Mouse (Mus musculus) midbrain, embryonic 16.5 days (tissue): ENCODE results near the gene S1pr4. TPM values are rescaled to one million over a fixed set of nuclear protein-coding genes. Genes with fewer than 3 reads are reported as not detected.
A peak's percentile ranks its signal among the peaks of the same experiment; 100 is the strongest.

Experiments used
- ATAC-seq: fragments of 200-750 bp; cut with Nextera tagmentation; 2 replicates; pipeline ENCODE4 v1.8.0; 2017; ENCODE audit warnings: moderate TSS enrichment
- H3K27ac ChIP-seq: fragments of 300-500 bp; sonication (generic); 2 replicates; pipeline ENCODE4 v1.5.1; 2014; ENCODE audit warnings: mild to moderate bottlenecking, low read length, mixed read lengths
- H3K27me3 ChIP-seq: fragments of 300-500 bp; sonication (generic); 2 replicates; pipeline ENCODE4 v1.6.1; 2014; ENCODE audit warnings: low read depth, low read length, mixed read lengths; ENCODE audit not compliant: control insufficient read depth, insufficient read depth
- H3K36me3 ChIP-seq: fragments of 300-500 bp; sonication (generic); 2 replicates; pipeline ENCODE4 v1.6.1; 2014; ENCODE audit warnings: mild to moderate bottlenecking, low read length, moderate library complexity, mixed read lengths; ENCODE audit not compliant: control insufficient read depth, insufficient read depth
- H3K4me1 ChIP-seq: fragments of 300-500 bp; sonication (generic); 2 replicates; pipeline ENCODE4 v1.6.1; 2014; ENCODE audit warnings: mild to moderate bottlenecking, low read length, mixed read lengths; ENCODE audit not compliant: control insufficient read depth, insufficient read depth
- H3K4me2 ChIP-seq: fragments of 300-500 bp; sonication (generic); 2 replicates; pipeline ENCODE4 v1.6.1; 2014; ENCODE audit warnings: mild to moderate bottlenecking, low read length, mixed read lengths
- H3K4me3 ChIP-seq: fragments of 300-500 bp; sonication (generic); 2 replicates; pipeline ENCODE4 v1.5.1; 2014; ENCODE audit warnings: low read depth, mild to moderate bottlenecking, low read length, moderate library complexity, mixed read lengths
- H3K9ac ChIP-seq: fragments of 300-500 bp; sonication (generic); 2 replicates; pipeline ENCODE4 v1.6.1; 2014; ENCODE audit warnings: low read depth, low read length, mixed read lengths
- H3K9me3 ChIP-seq: fragments of 300-500 bp; sonication (generic); replicated peaks from 2 replicates; pipeline ENCODE4 v1.6.1; 2014; ENCODE audit warnings: mild to moderate bottlenecking, low read length, mixed read lengths; ENCODE audit not compliant: control insufficient read depth, poor library complexity, severe bottlenecking
- WGBS: fragments of 180-500 bp; shearing (Covaris S2); extraction: QIAGEN DNeasy Blood & Tissue Kit; methylation state at CpG from one replicate; pipeline ENCODE4 v1.1.7; 2014; 5-methylcytosine and 5-hydroxymethylcytosine counted together
- polyA plus RNA-seq: library from polyadenylated mRNA; unstranded; fragments of >200 nt; fragmentation: Nextera tagmentation; extraction: Ambion mirVana; gene quantifications from 2 replicates; pipeline ENCODE4 v1.2.1, GENCODE M21; 2015

The S1pr4 gene
- polyA plus RNA-seq, 1 experiment from 2014 or later, result 0.44 TPM

DNA sequence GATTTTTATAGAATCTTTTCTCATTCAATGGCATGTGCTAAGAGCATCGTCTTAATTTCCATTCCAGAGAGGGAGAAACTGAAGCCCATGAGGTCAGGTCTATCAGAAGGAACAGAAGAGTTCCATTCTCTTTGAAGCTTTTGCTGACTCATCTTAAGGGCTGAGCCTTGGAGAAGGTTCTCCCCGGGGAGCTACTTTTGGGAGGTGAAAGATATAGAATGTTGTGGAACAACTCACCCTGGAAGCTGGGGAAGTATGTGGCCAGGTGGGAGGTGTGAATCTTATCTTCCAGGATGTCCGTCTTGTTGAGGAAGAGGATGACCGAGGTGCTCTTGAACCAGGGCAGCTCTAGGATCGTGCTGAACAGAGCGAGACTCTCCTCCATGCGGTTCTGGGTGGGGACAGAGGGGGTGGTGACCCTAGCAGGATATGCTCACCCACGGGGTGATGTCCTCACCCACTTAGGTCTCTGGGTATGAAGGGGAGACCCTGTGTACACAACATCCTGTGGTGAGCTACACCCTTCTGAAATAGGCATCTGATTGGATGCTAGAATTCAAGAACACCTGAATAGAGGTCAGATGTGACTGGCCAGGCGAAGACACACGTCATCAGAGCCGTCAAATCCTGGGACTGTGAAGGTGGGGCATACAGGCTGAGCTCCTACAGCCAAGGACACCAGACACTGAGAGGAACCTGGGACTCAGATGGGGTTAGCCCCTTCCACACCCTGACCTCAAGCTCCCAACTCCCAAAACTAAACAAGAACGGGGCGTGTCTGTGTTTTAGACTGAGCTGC lies 8.0 kb upstream of the S1pr4 start:
- Histone ChIP-seq H3K9ac (no peak overlapping the region), H3K9me3 (no peaks in the 10 kb centered on the region), H3K27me3 (peaks cover 8% of the 10 kb centered on the region), H3K4me2 (no peak overlapping the region), H3K27ac (no peak overlapping the region), H3K36me3 (no peaks in the 10 kb centered on the region), H3K4me3 (no peak overlapping the region), H3K4me1 (no peaks in the 10 kb centered on the region)
- ATAC-seq, result no peak
- WGBS, result 72% methylated on average over 13 of the region's 13 CpGs

DNA sequence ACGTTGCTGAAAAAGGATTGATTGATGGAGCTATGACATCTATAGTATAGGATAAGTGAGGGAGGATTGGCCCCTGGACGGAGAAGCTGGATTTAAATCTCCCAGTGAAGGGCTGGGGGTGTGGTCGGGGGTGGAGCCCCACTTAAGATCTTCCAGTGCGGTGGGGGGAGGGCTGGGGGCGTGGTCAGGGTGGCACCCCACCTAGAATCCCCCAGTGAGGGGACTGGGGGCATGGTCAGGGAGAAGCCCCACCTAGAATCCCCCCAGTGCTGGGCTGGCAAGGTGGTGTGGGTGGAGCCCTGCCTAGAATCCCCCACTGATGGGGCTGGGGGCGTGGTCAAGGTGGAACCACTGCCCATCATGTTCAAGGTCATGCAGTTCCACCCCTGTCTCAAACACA lies 7.2 kb upstream of the S1pr4 start:
- no peak overlapping the region for H3K27ac ChIP-seq
- H3K36me3 ChIP-seq, result no peaks in the 10 kb centered on the region
- H3K9me3 ChIP-seq, result no peaks in the 10 kb centered on the region
- no peaks in the 10 kb centered on the region for H3K4me1 ChIP-seq
- H3K9ac ChIP-seq, result no peak overlapping the region
- no peak for ATAC-seq
- peaks cover 8% of the 10 kb centered on the region for H3K27me3 ChIP-seq
- WGBS, result 30% methylated on average over 6 of the region's 6 CpGs
- H3K4me3 ChIP-seq, result no peak overlapping the region
- H3K4me2 ChIP-seq, result no peak overlapping the region

DNA sequence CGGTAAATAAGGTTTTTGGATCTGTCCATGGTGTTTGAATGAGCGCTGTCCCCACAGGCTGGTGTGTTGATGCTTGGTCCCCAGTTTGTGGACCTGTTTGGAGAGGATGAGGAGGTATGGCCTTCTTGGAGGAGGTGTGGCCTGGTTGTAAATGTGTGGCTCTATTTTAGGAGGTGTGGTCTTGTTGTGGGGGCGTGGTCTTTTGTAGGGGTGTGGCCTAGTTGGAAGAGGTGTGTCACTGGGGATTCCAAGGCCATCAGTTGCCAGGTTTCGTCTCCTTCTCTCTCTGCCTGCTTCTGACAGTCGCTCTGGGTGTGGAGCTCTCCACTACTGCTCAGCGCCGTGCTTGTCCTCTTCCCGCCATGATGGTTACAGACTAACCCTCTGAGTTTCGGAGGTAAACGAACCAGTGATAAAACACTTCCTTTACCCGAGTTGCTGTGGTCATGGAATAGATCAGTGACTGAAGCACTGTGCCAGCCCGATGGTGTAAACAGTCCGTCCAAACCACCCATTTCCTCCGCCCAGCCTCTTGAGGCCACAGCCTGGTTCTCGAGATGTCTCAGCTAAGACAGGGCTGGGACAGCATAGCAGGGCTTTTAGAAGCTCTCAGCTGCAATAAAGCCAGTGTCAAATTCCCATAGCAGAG lies 5.2 kb upstream of the S1pr4 start:
- no peak for ATAC-seq
- H3K27ac ChIP-seq, result no peak overlapping the region
- no peaks in the 10 kb centered on the region for H3K4me1 ChIP-seq
- H3K9me3 ChIP-seq, result no peaks in the 10 kb centered on the region
- no peak overlapping the region for H3K4me2 ChIP-seq
- H3K4me3 ChIP-seq, result no peak overlapping the region
- H3K36me3 ChIP-seq, result no peaks in the 10 kb centered on the region
- no peak overlapping the region for H3K9ac ChIP-seq
- 84% methylated on average over 12 of the region's 15 CpGs for WGBS
- peaks cover 8% of the 10 kb centered on the region; the same call in 1 of the 2 replicates for H3K27me3 ChIP-seq

DNA sequence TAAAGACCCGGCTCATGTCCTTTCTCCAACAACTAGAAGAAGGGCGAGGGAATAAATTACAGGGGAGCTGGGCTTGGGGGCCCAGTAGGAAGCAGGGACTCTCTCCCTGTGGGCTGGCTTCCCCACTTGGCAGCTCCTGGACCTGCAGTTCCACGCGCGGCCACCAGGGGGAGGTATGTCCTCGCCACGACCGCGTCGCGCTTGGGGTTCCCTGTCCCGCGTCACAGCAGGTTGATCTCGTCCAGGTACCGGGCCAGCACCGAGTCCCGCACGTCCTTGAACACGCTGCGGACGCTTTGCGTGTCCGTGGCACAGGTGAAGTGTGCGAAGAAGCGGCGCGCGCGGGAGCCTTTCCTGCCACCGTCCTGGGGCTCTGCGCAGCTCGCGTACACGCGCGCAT lies 2.7 kb upstream of the S1pr4 start:
- peak overlapping the region; percentile 43 for H3K4me3 ChIP-seq
- H3K36me3 ChIP-seq, result no peaks in the 10 kb centered on the region

DNA sequence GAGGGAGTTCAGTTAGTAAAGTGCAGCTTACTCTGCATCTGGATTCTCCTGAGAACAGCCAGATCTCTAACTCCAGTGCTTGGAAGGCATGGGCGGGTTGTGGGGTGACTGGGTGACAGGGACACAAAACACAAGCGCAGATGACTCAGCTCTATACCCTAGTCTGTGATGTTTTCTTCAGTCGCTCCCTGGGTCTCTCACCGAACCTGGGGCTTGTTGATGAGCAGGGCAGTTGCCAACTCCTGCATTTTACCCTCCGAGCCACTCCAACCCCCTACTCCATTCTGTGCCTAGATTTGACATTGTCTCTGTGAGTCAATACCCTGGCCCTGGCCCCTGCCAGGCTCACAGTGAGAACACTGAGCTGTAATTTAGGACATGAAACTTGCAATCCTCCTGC lies 1.9 kb upstream of the S1pr4 start:
- Histone ChIP-seq H3K4me2 (no peak overlapping the region), H3K4me1 (peaks cover 5% of the 10 kb centered on the region), H3K36me3 (no peaks in the 10 kb centered on the region), H3K4me3 (no peak overlapping the region), H3K9ac (no peak overlapping the region), H3K9me3 (no peaks in the 10 kb centered on the region), H3K27ac (no peak overlapping the region), H3K27me3 (peaks cover 8% of the 10 kb centered on the region; the same call in 1 of the 2 replicates)
- ATAC-seq, result no peak
- WGBS, result 83% methylated on average over 5 of the region's 5 CpGs

More for the DNA sequence above, 2.7 kb upstream of the S1pr4 start:
- Histone ChIP-seq H3K27ac (no peak overlapping the region), H3K4me2 (peak overlapping the region; percentile 69), H3K4me1 (no peaks in the 10 kb centered on the region; the same call in 1 of the 2 replicates), H3K27me3 (peaks cover 8% of the 10 kb centered on the region; the same call in 1 of the 2 replicates), H3K9ac (peak overlapping the region; percentile 53), H3K9me3 (no peaks in the 10 kb centered on the region)
- ATAC-seq, result 0 out of 2 replicates have a peak, but pooled peaks have one; percentile 33
- 9% methylated on average over 31 of the region's 36 CpGs for WGBS

DNA sequence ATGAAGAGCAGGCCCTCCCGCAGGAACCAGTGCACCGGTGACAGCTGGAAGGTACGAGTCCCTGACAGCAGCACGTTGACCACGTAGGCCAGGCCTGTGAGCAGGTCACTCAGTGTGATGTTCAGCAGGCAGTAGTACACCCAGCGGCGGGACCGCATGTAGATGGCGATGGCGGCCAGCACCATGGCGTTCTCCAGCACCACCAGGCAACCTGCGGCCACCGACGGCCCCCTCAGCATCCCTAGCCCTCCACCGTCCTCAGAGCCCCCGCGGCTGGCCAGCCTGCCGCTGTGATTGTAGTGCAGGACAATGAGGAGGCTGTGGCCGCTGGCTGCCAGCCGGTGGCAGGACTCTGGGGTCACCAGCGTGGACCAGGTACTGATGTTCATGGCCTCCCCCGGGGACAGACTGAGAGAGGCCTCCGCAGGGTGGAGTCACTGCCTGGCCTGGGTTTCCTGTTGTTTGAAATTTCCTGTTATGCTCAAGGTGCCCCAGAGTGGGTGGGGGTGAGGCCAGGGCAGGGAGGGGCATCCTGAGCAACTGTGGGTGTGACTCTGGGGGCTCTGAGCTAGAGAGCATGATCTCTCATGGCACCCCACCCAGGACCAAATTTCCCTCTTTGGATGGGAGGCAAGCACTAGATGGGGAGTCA lies 556 bp downstream of the S1pr4 start:
- ATAC-seq, result no peak
- Histone ChIP-seq H3K27ac (no peak overlapping the region), H3K9me3 (no peaks in the 10 kb centered on the region), H3K36me3 (no peaks in the 10 kb centered on the region), H3K9ac (no peak overlapping the region), H3K4me2 (no peak overlapping the region), H3K27me3 (peaks cover 8% of the 10 kb centered on the region; the same call in 1 of the 2 replicates), H3K4me1 (peaks cover 17% of the 10 kb centered on the region), H3K4me3 (no peak overlapping the region)
- WGBS, result 82% methylated on average over 23 of the region's 23 CpGs

DNA sequence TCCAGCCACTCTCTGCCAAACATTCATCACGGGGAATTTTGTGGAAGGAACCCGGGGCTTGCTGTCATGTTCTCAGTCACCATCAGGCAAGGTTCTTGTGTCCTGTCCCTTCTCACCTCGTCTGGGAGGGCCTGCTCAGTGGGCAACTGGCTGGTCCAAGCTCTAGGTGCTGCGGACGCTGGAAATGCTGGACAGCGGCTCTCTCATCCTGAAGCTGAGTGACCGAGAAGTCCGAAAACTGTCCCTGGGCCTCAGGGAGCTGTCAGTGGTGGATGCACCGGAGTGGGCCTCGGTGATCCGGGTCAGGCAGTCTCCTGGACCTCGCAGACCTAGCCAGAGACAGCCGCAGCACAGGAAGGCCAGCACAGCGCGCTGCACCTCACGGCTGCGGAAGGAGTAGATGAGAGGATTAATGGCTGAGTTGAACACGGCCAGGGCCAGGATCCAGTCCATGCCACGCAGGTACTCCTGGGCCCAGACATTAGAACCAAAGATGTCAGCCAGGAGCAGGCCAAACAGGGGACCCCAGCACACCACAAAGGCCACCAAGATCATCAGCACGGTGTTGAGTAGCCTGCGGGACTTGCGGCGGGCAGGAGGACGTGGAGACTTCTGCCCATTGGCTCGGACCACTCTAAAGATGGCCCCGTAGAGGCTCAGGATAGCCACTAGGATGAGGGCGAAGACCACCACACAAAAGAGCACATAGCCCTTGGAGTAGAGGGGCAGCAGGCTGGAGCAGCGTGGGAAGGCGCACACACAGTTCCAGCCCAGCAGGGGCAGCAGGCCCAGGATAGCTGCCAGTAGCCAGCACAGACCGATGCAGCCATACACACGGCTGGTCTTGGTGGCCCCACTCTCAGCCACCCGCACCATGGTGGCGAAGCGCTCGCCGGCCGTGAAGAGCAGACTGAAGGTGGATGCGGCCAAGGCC lies 1.3 kb downstream of the S1pr4 start:
- Histone ChIP-seq H3K27ac (no peak overlapping the region), H3K4me3 (no peak overlapping the region), H3K9me3 (no peaks in the 10 kb centered on the region), H3K4me2 (no peak overlapping the region), H3K9ac (no peak overlapping the region), H3K27me3 (peaks cover 5% of the 10 kb centered on the region; the same call in 1 of the 2 replicates), H3K36me3 (no peaks in the 10 kb centered on the region), H3K4me1 (peaks cover 18% of the 10 kb centered on the region)
- ATAC-seq, result no peak
- 91% methylated on average over 38 of the region's 38 CpGs for WGBS
